Mouse (Mus musculus) ovary, postnatal 10 days (tissue): ENCODE data around the gene Lrrc49.

ENCODE experiments used
- DNase-seq: peaks from one replicate; pipeline ENCODE4 v3.0.0; 2022; ENCODE audit warnings: low spot score

Lrrc49 gene

GRCm38 (mm10) chr9:60529348-60530243 is 158.4 kb downstream of the Lrrc49 start:
- no peak for DNase-seq

- no peak for DNase-seq
Measured at GRCm38 (mm10) chr9:60528269-60528668, 159.7 kb downstream of the Lrrc49 start.

- DNase-seq = no peak
Measured at GRCm38 (mm10) chr9:60527836-60528235, 160.1 kb downstream of the Lrrc49 start.

- no peak for DNase-seq
Measured at GRCm38 (mm10) chr9:60527051-60527450, 160.9 kb downstream of the Lrrc49 start.

- DNase-seq = no peak
Measured at GRCm38 (mm10) chr9:60526195-60526594, 161.8 kb downstream of the Lrrc49 start.

- peak; percentile 56 for DNase-seq
Measured at GRCm38 (mm10) chr9:60521806-60522264, 166.1 kb downstream of the Lrrc49 start, which contains the start of gene Thsd4. Thsd4 (minus strand) TSS chr9:60522046.

GRCm38 (mm10) chr9:60521143-60521542 is 166.8 kb downstream of the Lrrc49 start:
- DNase-seq = no peak

GRCm38 (mm10) chr9:60519601-60520000 is 168.4 kb downstream of the Lrrc49 start:
- no peak for DNase-seq
